Mouse (Mus musculus): ENCODE data around the gene Sned1. TPM values are rescaled to one million over a fixed set of nuclear protein-coding genes. Genes with fewer than 3 reads are reported as not detected.

Sned1 gene
- polyA plus RNA-seq, 1 experiment from 2014 or later, result 0.25 TPM

GRCm38 (mm10) chr1:93238201-93238600 is 2.6 kb downstream of the Sned1 start:
- TF ChIP-seq EP300 (IDR thresholded peaks at IDR 0.05; ENCODE audit: low read depth) (no peak), CTCF (IDR thresholded peaks at IDR 0.05; ENCODE audit: low read depth) (peak; percentile 44)
- ATAC-seq (no peak), DNase-seq (no peak)
- Histone ChIP-seq H3K4me2 (ENCODE audit: low read depth, low read length) (no peak overlapping the region), H3K27ac (ENCODE audit: low read depth) (no peak overlapping the region), H3K4me1 (ENCODE audit: insufficient read depth) (peaks cover 13% of the 10 kb centered on the region), H3K27me3 (ENCODE audit: insufficient read depth, low read length) (peaks cover 27% of the 10 kb centered on the region), H3K4me3 (ENCODE audit: low read depth, low read length) (no peak overlapping the region), H3K9ac (replicated peaks) (no peak overlapping the region), H3K36me3 (replicated peaks; ENCODE audit: insufficient read depth, low read length) (no peaks in the 10 kb centered on the region), H3K9me3 (ENCODE audit: low read length) (no peaks in the 10 kb centered on the region)
- 50% methylated on average over 4 of the region's 4 CpGs for WGBS (ENCODE audit: insufficient replicate concordance)

GRCm38 (mm10) chr1:93245936-93246335 is 10.3 kb downstream of the Sned1 start:
- no peak overlapping the region for H3K4me2 ChIP-seq (ENCODE audit: low read depth, low read length)
- no peaks in the 10 kb centered on the region for H3K36me3 ChIP-seq (replicated peaks; ENCODE audit: insufficient read depth, low read length)
- TF ChIP-seq EP300 (IDR thresholded peaks at IDR 0.05; ENCODE audit: low read depth) (no peak), CTCF (IDR thresholded peaks at IDR 0.05; ENCODE audit: low read depth) (no peak)
- ATAC-seq, result no peak
- H3K4me1 ChIP-seq (ENCODE audit: insufficient read depth), result no peaks in the 10 kb centered on the region; the same call in 1 of the 2 replicates
- DNase-seq, result no peak
- no peak overlapping the region for H3K4me3 ChIP-seq (ENCODE audit: low read depth, low read length)
- no peaks in the 10 kb centered on the region for H3K27me3 ChIP-seq (ENCODE audit: insufficient read depth, low read length)
- no peak overlapping the region for H3K9ac ChIP-seq (replicated peaks)
- no peaks in the 10 kb centered on the region for H3K9me3 ChIP-seq (ENCODE audit: low read length)
- no peak overlapping the region for H3K27ac ChIP-seq (ENCODE audit: low read depth)
- WGBS (ENCODE audit: insufficient replicate concordance), result 38% methylated on average over 2 of the region's 2 CpGs

- TF ChIP-seq EP300 (IDR thresholded peaks at IDR 0.05; ENCODE audit: low read depth) (no peak), CTCF (IDR thresholded peaks at IDR 0.05; ENCODE audit: low read depth) (no peak)
- Histone ChIP-seq H3K4me3 (ENCODE audit: low read depth, low read length) (no peak overlapping the region), H3K9ac (replicated peaks) (no peak overlapping the region), H3K36me3 (replicated peaks; ENCODE audit: insufficient read depth, low read length) (no peaks in the 10 kb centered on the region), H3K4me1 (ENCODE audit: insufficient read depth) (no peaks in the 10 kb centered on the region), H3K27ac (ENCODE audit: low read depth) (no peak overlapping the region), H3K27me3 (ENCODE audit: insufficient read depth, low read length) (0 out of 2 replicates have a peak, but pooled peaks cover 2% of the 10 kb centered on the region), H3K9me3 (ENCODE audit: low read length) (no peaks in the 10 kb centered on the region), H3K4me2 (ENCODE audit: low read depth, low read length) (no peak overlapping the region)
- 33% methylated on average over 2 of the region's 2 CpGs for WGBS (ENCODE audit: insufficient replicate concordance)
- DNase-seq, result no peak
- ATAC-seq, result no peak
Observed at GRCm38 (mm10) chr1:93252586-93252985, 16.9 kb downstream of the Sned1 start.

GRCm38 (mm10) chr1:93255761-93256160 is 20.1 kb downstream of the Sned1 start:
- H3K4me3 ChIP-seq (ENCODE audit: low read depth, low read length), result no peak overlapping the region
- ATAC-seq (no peak), DNase-seq (no peak)
- H3K4me2 ChIP-seq (ENCODE audit: low read depth, low read length), result no peak overlapping the region
- H3K9ac ChIP-seq (replicated peaks), result no peak overlapping the region
- no peak overlapping the region for H3K27ac ChIP-seq (ENCODE audit: low read depth)
- no peaks in the 10 kb centered on the region for H3K36me3 ChIP-seq (replicated peaks; ENCODE audit: insufficient read depth, low read length)
- no peaks in the 10 kb centered on the region for H3K4me1 ChIP-seq (ENCODE audit: insufficient read depth)
- 76% methylated on average over 7 of the region's 7 CpGs for WGBS (ENCODE audit: insufficient replicate concordance)
- 0 out of 2 replicates have a peak, but pooled peaks cover 2% of the 10 kb centered on the region for H3K27me3 ChIP-seq (ENCODE audit: insufficient read depth, low read length)
- no peaks in the 10 kb centered on the region for H3K9me3 ChIP-seq (ENCODE audit: low read length)
- TF ChIP-seq EP300 (IDR thresholded peaks at IDR 0.05; ENCODE audit: low read depth), result no peak
- no peak for TF ChIP-seq CTCF (IDR thresholded peaks at IDR 0.05; ENCODE audit: low read depth)

GRCm38 (mm10) chr1:93257560-93257959 is 21.9 kb downstream of the Sned1 start:
- H3K36me3 ChIP-seq (replicated peaks; ENCODE audit: insufficient read depth, low read length), result no peaks in the 10 kb centered on the region
- 0 out of 2 replicates have a peak, but pooled peaks cover 2% of the 10 kb centered on the region for H3K27me3 ChIP-seq (ENCODE audit: insufficient read depth, low read length)
- no peaks in the 10 kb centered on the region for H3K9me3 ChIP-seq (ENCODE audit: low read length)
- WGBS (ENCODE audit: insufficient replicate concordance), result 80% methylated on average over 1 of the region's 1 CpGs
- H3K4me2 ChIP-seq (ENCODE audit: low read depth, low read length), result no peak overlapping the region
- DNase-seq, result no peak
- H3K4me3 ChIP-seq (ENCODE audit: low read depth, low read length), result no peak overlapping the region
- TF ChIP-seq EP300 (IDR thresholded peaks at IDR 0.05; ENCODE audit: low read depth) (no peak), CTCF (IDR thresholded peaks at IDR 0.05; ENCODE audit: low read depth) (no peak)
- no peaks in the 10 kb centered on the region for H3K4me1 ChIP-seq (ENCODE audit: insufficient read depth)
- no peak for ATAC-seq
- H3K9ac ChIP-seq (replicated peaks), result no peak overlapping the region
- no peak overlapping the region for H3K27ac ChIP-seq (ENCODE audit: low read depth)

- DNase-seq (no peak), ATAC-seq (no peak)
- Histone ChIP-seq H3K4me3 (ENCODE audit: low read depth, low read length) (no peak overlapping the region), H3K4me1 (ENCODE audit: insufficient read depth) (no peaks in the 10 kb centered on the region), H3K36me3 (replicated peaks; ENCODE audit: insufficient read depth, low read length) (no peaks in the 10 kb centered on the region), H3K9me3 (ENCODE audit: low read length) (no peaks in the 10 kb centered on the region), H3K4me2 (ENCODE audit: low read depth, low read length) (no peak overlapping the region), H3K27ac (ENCODE audit: low read depth) (no peak overlapping the region), H3K27me3 (ENCODE audit: insufficient read depth, low read length) (no peaks in the 10 kb centered on the region), H3K9ac (replicated peaks) (no peak overlapping the region)
- whole genome bisulfite sequencing (ENCODE audit: insufficient replicate concordance), result 28% methylated on average over 3 of the region's 3 CpGs
- TF ChIP-seq CTCF (IDR thresholded peaks at IDR 0.05; ENCODE audit: low read depth), result no peak
- TF ChIP-seq EP300 (IDR thresholded peaks at IDR 0.05; ENCODE audit: low read depth), result no peak
Observed at GRCm38 (mm10) chr1:93267207-93267606, 31.6 kb downstream of the Sned1 start.

GRCm38 (mm10) chr1:93268246-93268645 is 32.6 kb downstream of the Sned1 start:
- Histone ChIP-seq H3K36me3 (replicated peaks; ENCODE audit: insufficient read depth, low read length) (no peaks in the 10 kb centered on the region), H3K9me3 (ENCODE audit: low read length) (no peaks in the 10 kb centered on the region), H3K27me3 (ENCODE audit: insufficient read depth, low read length) (no peaks in the 10 kb centered on the region), H3K27ac (ENCODE audit: low read depth) (no peak overlapping the region), H3K4me2 (ENCODE audit: low read depth, low read length) (no peak overlapping the region), H3K4me3 (ENCODE audit: low read depth, low read length) (no peak overlapping the region), H3K4me1 (ENCODE audit: insufficient read depth) (no peaks in the 10 kb centered on the region), H3K9ac (replicated peaks) (no peak overlapping the region)
- no peak for ATAC-seq
- WGBS (ENCODE audit: insufficient replicate concordance), result 81% methylated on average over 2 of the region's 2 CpGs
- DNase-seq, result no peak
- TF ChIP-seq CTCF (IDR thresholded peaks at IDR 0.05; ENCODE audit: low read depth), result no peak
- TF ChIP-seq EP300 (IDR thresholded peaks at IDR 0.05; ENCODE audit: low read depth), result no peak

Measured in liver, postnatal 0 days (tissue).